Mouse (Mus musculus) stomach, embryonic 15.5 days (tissue): ENCODE measurements around the gene Krtap5-3. TPM values are rescaled to one million over a fixed set of nuclear protein-coding genes. Genes with fewer than 3 reads are reported as not detected.
"Not testable (repeated sequence)": the region's sequence is repeated elsewhere in the genome, so short reads cannot be mapped to it uniquely, and the experiment has no call there.

Experiments used
- ATAC-seq: fragments of 200-750 bp; cut with Nextera tagmentation; 2 replicates; pipeline ENCODE4 v1.8.0; 2017; ENCODE audit warnings: low read depth, moderate number of reproducible peaks, moderate TSS enrichment; ENCODE audit not compliant: insufficient read depth, low FRiP score
- H3K27ac ChIP-seq: fragments of 300-500 bp; sonication (generic); 2 replicates; pipeline ENCODE4 v1.5.1; 2015; ENCODE audit warnings: mild to moderate bottlenecking, inconsistent platforms
- H3K27me3 ChIP-seq: fragments of 300-500 bp; sonication (generic); replicated peaks from 2 replicates; pipeline ENCODE4 v1.6.1; 2015; ENCODE audit warnings: inconsistent platforms
- H3K36me3 ChIP-seq: fragments of 300-500 bp; sonication (generic); 2 replicates; pipeline ENCODE4 v1.6.1; 2015; ENCODE audit warnings: inconsistent platforms
- H3K4me1 ChIP-seq: fragments of 300-500 bp; sonication (generic); 2 replicates; pipeline ENCODE4 v1.6.1; 2015; ENCODE audit warnings: inconsistent platforms
- H3K4me2 ChIP-seq: fragments of 300-500 bp; sonication (generic); 2 replicates; pipeline ENCODE4 v1.6.1; 2015; ENCODE audit warnings: mild to moderate bottlenecking, inconsistent platforms
- H3K4me3 ChIP-seq: fragments of 300-500 bp; sonication (generic); replicated peaks from 2 replicates; pipeline ENCODE4 v1.5.1; 2015; ENCODE audit warnings: inconsistent platforms
- H3K9ac ChIP-seq: fragments of 300-500 bp; sonication (generic); 2 replicates; pipeline ENCODE4 v1.6.1; 2015; ENCODE audit warnings: inconsistent platforms
- H3K9me3 ChIP-seq: fragments of 300-500 bp; sonication (generic); 2 replicates; pipeline ENCODE4 v1.6.1; 2016; ENCODE audit warnings: inconsistent platforms
- WGBS: fragments of 180-500 bp; shearing (Covaris S2); methylation state at CpG from one replicate; pipeline ENCODE4 v1.1.7; 2015; 5-methylcytosine and 5-hydroxymethylcytosine counted together
- polyA plus RNA-seq: library from polyadenylated mRNA; unstranded; fragments of >200 nt; fragmentation: Nextera tagmentation; extraction: Ambion mirVana; gene quantifications from 2 replicates; pipeline ENCODE4 v1.2.1, GENCODE M21; 2015

Gene Krtap5-3
- polyA plus RNA-seq, 1 experiment from 2014 or later: not detected

GRCm38 (mm10) chr7:142205488-142205887 is 4.3 kb downstream of the Krtap5-3 start:
- no peak for ATAC-seq
- Histone ChIP-seq H3K4me3 (no peak overlapping the region), H3K4me1 (no peaks in the 10 kb centered on the region), H3K27ac (no peak overlapping the region), H3K36me3 (no peaks in the 10 kb centered on the region), H3K9me3 (no peaks in the 10 kb centered on the region), H3K27me3 (no peaks in the 10 kb centered on the region), H3K9ac (no peak overlapping the region), H3K4me2 (no peak overlapping the region)

GRCm38 (mm10) chr7:142206891-142207290 is 5.7 kb downstream of the Krtap5-3 start:
- not testable (repeated sequence) for H3K9ac ChIP-seq, H3K27ac ChIP-seq, H3K27me3 ChIP-seq, H3K4me3 ChIP-seq, H3K36me3 ChIP-seq, H3K9me3 ChIP-seq, ATAC-seq, H3K4me2 ChIP-seq, H3K4me1 ChIP-seq
- 80% methylated on average over 5 of the region's 5 CpGs for WGBS

- Histone ChIP-seq H3K4me3 (no peak within 1 kb of the TSS), H3K4me2 (no peak within 1 kb of the TSS), H3K27ac (no peak within 1 kb of the TSS), H3K27me3 (no peaks in the 10 kb centered on the region), H3K4me1 (no peaks in the 10 kb centered on the region), H3K9ac (no peak within 1 kb of the TSS), H3K9me3 (no peaks in the 10 kb centered on the region), H3K36me3 (no peaks in the 10 kb centered on the region)
- ATAC-seq: no peak
- WGBS: 70% methylated on average over 1 of the region's 1 CpGs
Observed at GRCm38 (mm10) chr7:142211559-142211958, 10.4 kb downstream of the Krtap5-3 start, which contains the start of gene Gm7579. TSS of gene Gm7579 (plus strand) at chr7:142211859.

- ATAC-seq, H3K9me3 ChIP-seq, H3K4me3 ChIP-seq, H3K4me2 ChIP-seq, H3K36me3 ChIP-seq, H3K27ac ChIP-seq, H3K9ac ChIP-seq, H3K27me3 ChIP-seq, H3K4me1 ChIP-seq: not testable (repeated sequence)
- 55% methylated on average over 1 of the region's 1 CpGs for WGBS
Observed at GRCm38 (mm10) chr7:142212136-142212535, 11.0 kb downstream of the Krtap5-3 start.

GRCm38 (mm10) chr7:142224518-142224917 is 23.4 kb downstream of the Krtap5-3 start:
- Histone ChIP-seq H3K4me2 (no peak overlapping the region), H3K9me3 (no peaks in the 10 kb centered on the region), H3K27me3 (no peaks in the 10 kb centered on the region), H3K9ac (no peak overlapping the region), H3K4me3 (no peak overlapping the region), H3K4me1 (no peaks in the 10 kb centered on the region), H3K27ac (no peak overlapping the region), H3K36me3 (no peaks in the 10 kb centered on the region)
- 35% methylated on average over 2 of the region's 2 CpGs for WGBS
- no peak for ATAC-seq

- 57% methylated on average over 3 of the region's 3 CpGs for WGBS
- not testable (repeated sequence) for H3K4me3 ChIP-seq, H3K4me2 ChIP-seq, H3K36me3 ChIP-seq, H3K9me3 ChIP-seq, H3K27me3 ChIP-seq, H3K9ac ChIP-seq, H3K27ac ChIP-seq, H3K4me1 ChIP-seq, ATAC-seq
Observed at GRCm38 (mm10) chr7:142229871-142230270, 28.7 kb downstream of the Krtap5-3 start, which contains the start of gene Krtap5-5. TSS of gene Krtap5-5 (minus strand) at chr7:142229971.

- no peak for ATAC-seq
- Histone ChIP-seq H3K27me3 (no peaks in the 10 kb centered on the region), H3K4me1 (no peaks in the 10 kb centered on the region), H3K9ac (no peak overlapping the region), H3K4me3 (no peak overlapping the region), H3K4me2 (no peak overlapping the region), H3K9me3 (no peaks in the 10 kb centered on the region), H3K36me3 (no peaks in the 10 kb centered on the region), H3K27ac (no peak overlapping the region)
- whole genome bisulfite sequencing: 8% methylated on average over 1 of the region's 1 CpGs
Observed at GRCm38 (mm10) chr7:142231540-142231939, 30.4 kb downstream of the Krtap5-3 start.

GRCm38 (mm10) chr7:142240978-142241377 is 39.8 kb downstream of the Krtap5-3 start, which contains the start of gene Gm40460:
TSS of gene Gm40460 (minus strand) at chr7:142241078.
- ATAC-seq: no peak

GRCm38 (mm10) chr7:142249824-142250223 is 48.7 kb downstream of the Krtap5-3 start:
- Histone ChIP-seq H3K9me3 (no peaks in the 10 kb centered on the region), H3K4me1 (no peaks in the 10 kb centered on the region), H3K9ac (no peak overlapping the region), H3K4me2 (no peak overlapping the region), H3K27me3 (0 out of 2 replicates have a peak, but pooled peaks cover 6% of the 10 kb centered on the region), H3K4me3 (no peak overlapping the region), H3K27ac (no peak overlapping the region), H3K36me3 (no peaks in the 10 kb centered on the region)
- WGBS: 0% methylated on average over 1 of the region's 1 CpGs
- no peak for ATAC-seq

More at GRCm38 (mm10) chr7:142240978-142241377, 39.8 kb downstream of the Krtap5-3 start, which contains the start of gene Gm40460:
- Histone ChIP-seq H3K4me3 (no peak within 1 kb of the TSS), H3K4me2 (no peak within 1 kb of the TSS), H3K4me1 (no peaks in the 10 kb centered on the region), H3K9me3 (no peaks in the 10 kb centered on the region), H3K27me3 (no peaks in the 10 kb centered on the region), H3K27ac (no peak within 1 kb of the TSS), H3K9ac (no peak within 1 kb of the TSS), H3K36me3 (no peaks in the 10 kb centered on the region)
- WGBS: 23% methylated on average over 2 of the region's 2 CpGs

Other genes with a start within 250 kb of the Krtap5-3 start
- gene Mob2, start 140.3 kb upstream of the Krtap5-3 start, polyA plus RNA-seq: 65.2 and 67.8 TPM in 2 replicates
- gene Dusp8, start 105.5 kb upstream of the Krtap5-3 start, polyA plus RNA-seq: 5.9 and 7.4 TPM in 2 replicates
- not detected in 2 replicates for gene Gm45618, start 80.6 kb upstream of the Krtap5-3 start, polyA plus RNA-seq
- gene Gm39115, start 65.3 kb upstream of the Krtap5-3 start, polyA plus RNA-seq: not detected in 2 replicates
- not detected in 2 replicates for gene Gm45337, start 56.8 kb upstream of the Krtap5-3 start, polyA plus RNA-seq
- gene Gm29735, start 44.3 kb upstream of the Krtap5-3 start, polyA plus RNA-seq: not detected in 2 replicates
- gene Gm4553, start 35.6 kb upstream of the Krtap5-3 start, polyA plus RNA-seq: not detected in 2 replicates
- gene Krtap5-2, start 25.4 kb upstream of the Krtap5-3 start, polyA plus RNA-seq: not detected in 2 replicates
- gene Gm10153, start 11.0 kb upstream of the Krtap5-3 start, polyA plus RNA-seq: not detected in 2 replicates
- gene Gm7579, start 10.5 kb downstream of the Krtap5-3 start, polyA plus RNA-seq: not detected in 2 replicates
- gene Krtap5-5, start 28.6 kb downstream of the Krtap5-3 start, polyA plus RNA-seq: not detected in 2 replicates
- gene Gm40460, start 39.7 kb downstream of the Krtap5-3 start, polyA plus RNA-seq: not detected in 2 replicates
- not detected in 2 replicates for gene Gm2431, start 57.0 kb downstream of the Krtap5-3 start, polyA plus RNA-seq
- not detected in 2 replicates for gene Gm4559, start 73.0 kb downstream of the Krtap5-3 start, polyA plus RNA-seq
- not detected in 2 replicates for gene Krtap5-1, start 95.8 kb downstream of the Krtap5-3 start, polyA plus RNA-seq
- not detected in 2 replicates for gene Krtap5-4, start 102.2 kb downstream of the Krtap5-3 start, polyA plus RNA-seq
- gene Ifitm10, start 172.4 kb downstream of the Krtap5-3 start, polyA plus RNA-seq: 1.7 and 2.8 TPM in 2 replicates
- gene Gm49369, start 181.3 kb downstream of the Krtap5-3 start, polyA plus RNA-seq: 0.58 TPM in 1 of 2 replicates, not detected in the other
- gene Ctsd, start 186.7 kb downstream of the Krtap5-3 start, polyA plus RNA-seq: 308 and 323 TPM in 2 replicates
- gene Syt8, start 233.5 kb downstream of the Krtap5-3 start, polyA plus RNA-seq: 13.2 and 19.6 TPM in 2 replicates
- gene Tnni2, start 240.4 kb downstream of the Krtap5-3 start, polyA plus RNA-seq: 10.4 and 13.3 TPM in 2 replicates